Mouse (Mus musculus) olfactory bulb, adult 2 months (tissue): ENCODE data around the gene Plek. TPM values are rescaled to one million over a fixed set of nuclear protein-coding genes. Genes with fewer than 3 reads are reported as not detected.
"Not testable (repeated sequence)": the region's sequence is repeated elsewhere in the genome, so short reads cannot be mapped to it uniquely, and the experiment has no call there.

Experiments used
- H3K27ac ChIP-seq: fragments of 200-500 bp; 2 replicates; pipeline ENCODE4 v1.5.1; 2012; ENCODE audit warnings: low read depth, low read length; ENCODE audit not compliant: insufficient read depth
- H3K4me1 ChIP-seq: fragments of 200-500 bp; 2 replicates; pipeline ENCODE4 v1.6.1; 2012; ENCODE audit warnings: low read length; ENCODE audit not compliant: control insufficient read depth, insufficient read depth
- H3K4me3 ChIP-seq: fragments of 200-500 bp; 2 replicates; pipeline ENCODE4 v1.5.1; 2012; ENCODE audit warnings: mild to moderate bottlenecking, low read depth, low read length, moderate library complexity; ENCODE audit not compliant: insufficient read depth
- CTCF ChIP-seq: fragments of 200-500 bp; IDR thresholded peaks from 2 replicates; pipeline ENCODE4 v1.5.1; 2012; ENCODE audit warnings: low read depth, mild to moderate bottlenecking, low read length, moderate library complexity; ENCODE audit not compliant: insufficient read depth
- POLR2A ChIP-seq: fragments of 200-500 bp; IDR thresholded peaks from 2 replicates; pipeline ENCODE4 v1.6.1; 2012; ENCODE audit warnings: mild to moderate bottlenecking, low read depth, low read length, moderate library complexity; ENCODE audit not compliant: insufficient read depth
- WGBS: fragments of 180-500 bp; shearing (Covaris S2); methylation state at CpG from one replicate; pipeline ENCODE4 v1.1.7; 2018; 5-methylcytosine and 5-hydroxymethylcytosine counted together
- polyA plus RNA-seq: library from polyadenylated mRNA; stranded (reverse); fragments of >200 nt; gene quantifications from 2 replicates; pipeline ENCODE4 v1.2.4, GENCODE M21; 2012; ENCODE audit warnings: low replicate concordance; ENCODE audit not compliant: missing spikeins, insufficient read depth, insufficient read length

The Plek gene
- polyA plus RNA-seq, result not detected in 2 replicates

- TF ChIP-seq CTCF, result no peak
- peak; percentile 17; the same call in 1 of the 2 replicates for TF ChIP-seq POLR2A
- WGBS, result under 1% methylated on average over 38 of the region's 38 CpGs
- H3K27ac ChIP-seq, result peak within 1 kb of the TSS; percentile 71
- H3K4me1 ChIP-seq, result peaks cover 2% of the 10 kb centered on the region; the same call in 1 of the 2 replicates
- H3K4me3 ChIP-seq, result peak within 1 kb of the TSS; percentile 79
Observed at GRCm38 (mm10) chr11:17051545-17052475, at the start of gene Plek, which contains the start of gene Cnrip1. TSS of gene Plek (minus strand) at chr11:17052381. TSS of gene Cnrip1 (plus strand) at chr11:17051586.

GRCm38 (mm10) chr11:17086106-17086505 is 33.9 kb upstream of the Plek start:
- Histone ChIP-seq H3K4me1 (no peaks in the 10 kb centered on the region), H3K4me3 (no peak overlapping the region), H3K27ac (no peak overlapping the region)
- WGBS, result 13% methylated on average over 5 of the region's 5 CpGs
- no peak for TF ChIP-seq POLR2A

GRCm38 (mm10) chr11:17083866-17084265 is 31.7 kb upstream of the Plek start:
- H3K27ac ChIP-seq, result no peak overlapping the region
- 21% methylated on average over 1 of the region's 1 CpGs for WGBS

GRCm38 (mm10) chr11:17083455-17083854 is 31.3 kb upstream of the Plek start:
- TF ChIP-seq CTCF, result no peak
- Histone ChIP-seq H3K4me3 (no peak overlapping the region), H3K27ac (no peak overlapping the region), H3K4me1 (no peaks in the 10 kb centered on the region)
- 91% methylated on average over 3 of the region's 3 CpGs for WGBS

More at GRCm38 (mm10) chr11:17083866-17084265, 31.7 kb upstream of the Plek start:
- Histone ChIP-seq H3K4me1 (no peaks in the 10 kb centered on the region), H3K4me3 (no peak overlapping the region)
- TF ChIP-seq CTCF, result no peak
- no peak for TF ChIP-seq POLR2A

GRCm38 (mm10) chr11:17082953-17083352 is 30.8 kb upstream of the Plek start:
- Histone ChIP-seq H3K4me3 (no peak overlapping the region), H3K4me1 (no peaks in the 10 kb centered on the region), H3K27ac (no peak overlapping the region)
- WGBS, result 41% methylated on average over 2 of the region's 2 CpGs
- no peak for TF ChIP-seq POLR2A
- no peak for TF ChIP-seq CTCF

GRCm38 (mm10) chr11:17082086-17082485 is 29.9 kb upstream of the Plek start:
- H3K4me1 ChIP-seq, result no peaks in the 10 kb centered on the region
- H3K4me3 ChIP-seq, result no peak overlapping the region
- H3K27ac ChIP-seq, result no peak overlapping the region
- TF ChIP-seq CTCF, result no peak
- TF ChIP-seq POLR2A, result no peak
- WGBS, result 48% methylated on average over 3 of the region's 3 CpGs

- Histone ChIP-seq H3K27ac (no peak overlapping the region), H3K4me3 (no peak overlapping the region), H3K4me1 (no peaks in the 10 kb centered on the region)
- TF ChIP-seq CTCF, result no peak
- TF ChIP-seq POLR2A, result no peak
- WGBS, result 82% methylated on average over 2 of the region's 2 CpGs
Observed at GRCm38 (mm10) chr11:17075656-17076055, 23.5 kb upstream of the Plek start.

- H3K4me1 ChIP-seq, H3K27ac ChIP-seq, H3K4me3 ChIP-seq: not testable (repeated sequence)
- WGBS, result 96% methylated on average over 2 of the region's 2 CpGs
Observed at GRCm38 (mm10) chr11:17069360-17069759, 17.2 kb upstream of the Plek start.

GRCm38 (mm10) chr11:17052476-17053049 is 382 bp upstream of the Plek start:
- TF ChIP-seq CTCF (no peak), POLR2A (no peak)
- WGBS, result 6% methylated on average over 6 of the region's 6 CpGs
- peak overlapping the region; percentile 71; the same call in 1 of the 2 replicates for H3K27ac ChIP-seq
- peak overlapping the region; percentile 79 for H3K4me3 ChIP-seq
- peaks cover 2% of the 10 kb centered on the region; the same call in 1 of the 2 replicates for H3K4me1 ChIP-seq
